Mouse (Mus musculus) liver, embryonic 14.5 days (tissue): ENCODE measurements around the gene Efcc1. TPM values are rescaled to one million over a fixed set of nuclear protein-coding genes. Genes with fewer than 3 reads are reported as not detected.

Source experiments
- ATAC-seq: fragments of 200-750 bp; cut with Nextera tagmentation; 2 replicates; pipeline ENCODE4 v1.8.0; 2017; ENCODE audit warnings: moderate number of reproducible peaks, mild to moderate bottlenecking, moderate library complexity; ENCODE audit not compliant: insufficient read depth
- DNase-seq, 3 experiments: peaks; one replicate each; pipeline ENCODE4 v3.0.0-alpha.2; 2012 to 2013; ENCODE audit warnings: low read depth in 3 of 3, low spot score in 3 of 3
- H3K27ac ChIP-seq: fragments of 300-500 bp; sonication (generic); 2 replicates; pipeline ENCODE4 v1.5.1; 2014; ENCODE audit warnings: moderate library complexity, mild to moderate bottlenecking, control low read depth, inconsistent platforms
- H3K27me3 ChIP-seq: fragments of 300-500 bp; sonication (generic); 2 replicates; pipeline ENCODE4 v1.6.1; 2014; ENCODE audit warnings: mild to moderate bottlenecking, low read length, moderate library complexity; ENCODE audit not compliant: control insufficient read depth, insufficient read depth
- H3K36me3 ChIP-seq: fragments of 300-500 bp; sonication (generic); replicated peaks from 2 replicates; pipeline ENCODE4 v1.6.1; 2014; ENCODE audit warnings: low read depth; ENCODE audit not compliant: control insufficient read depth, insufficient read depth
- H3K4me1 ChIP-seq, 2 experiments: fragments of 200-500 bp in 1 of 2; fragments of 300-500 bp in 1 of 2; sonication (generic) in 1 of 2; replicated peaks; 2 replicates each; pipeline ENCODE4 v1.6.1; 2012 to 2014; ENCODE audit warnings: antibody characterized with exemption in 1 of 2, inconsistent platforms in 1 of 2, low read length in 1 of 2; ENCODE audit not compliant: control insufficient read depth in 2 of 2, insufficient read depth in 2 of 2
- H3K4me2 ChIP-seq: fragments of 300-500 bp; sonication (generic); 2 replicates; pipeline ENCODE4 v1.6.1; 2014; ENCODE audit warnings: low read depth, mild to moderate bottlenecking, control low read depth, moderate library complexity
- H3K4me3 ChIP-seq, 2 experiments: fragments of 200-500 bp in 1 of 2; fragments of 300-500 bp in 1 of 2; sonication (generic) in 1 of 2; 2 replicates each; pipeline ENCODE4 v1.5.1; 2012 to 2014; ENCODE audit warnings: low read depth in 2 of 2, low read length in 2 of 2, mild to moderate bottlenecking in 2 of 2, control low read depth in 1 of 2, inconsistent platforms in 1 of 2, moderate library complexity in 1 of 2; ENCODE audit not compliant: insufficient read depth in 1 of 2
- H3K9ac ChIP-seq: fragments of 300-500 bp; sonication (generic); replicated peaks from 2 replicates; pipeline ENCODE4 v1.6.1; 2014; ENCODE audit warnings: mild to moderate bottlenecking, control low read depth, moderate library complexity
- H3K9me3 ChIP-seq: fragments of 300-500 bp; sonication (generic); 2 replicates; pipeline ENCODE4 v1.6.1; 2016; ENCODE audit warnings: low read length, mixed read lengths; ENCODE audit not compliant: control insufficient read depth
- CTCF ChIP-seq: IDR thresholded peaks from 2 replicates; pipeline ENCODE4 v1.5.1; 2016; ENCODE audit warnings: antibody characterized with exemption, low read depth, control low read depth
- EP300 ChIP-seq: IDR thresholded peaks from 2 replicates; pipeline ENCODE4 v1.6.1; 2016; ENCODE audit warnings: antibody characterized with exemption, low read depth
- WGBS: fragments of 180-500 bp; shearing (Covaris S2); extraction: QIAGEN DNeasy Blood & Tissue Kit; methylation state at CpG from one replicate; pipeline ENCODE4 v1.1.7; 2014; ENCODE audit not compliant: insufficient replicate concordance; 5-methylcytosine and 5-hydroxymethylcytosine counted together
- polyA plus RNA-seq, 2 experiments: library from polyadenylated mRNA; depleted of rRNA in 1 of 2; stranded (reverse) in 1 of 2; unstranded in 1 of 2; fragments of >200 nt; fragmentation: Nextera tagmentation in 1 of 2; extraction: Ambion mirVana in 1 of 2; gene quantifications; 2 replicates each; pipeline versions ENCODE4 v1.2.1 to v1.2.3; 2012 to 2014

Efcc1 gene
- polyA plus RNA-seq, 2 experiments, result 0.09 to 0.17 TPM

DNA sequence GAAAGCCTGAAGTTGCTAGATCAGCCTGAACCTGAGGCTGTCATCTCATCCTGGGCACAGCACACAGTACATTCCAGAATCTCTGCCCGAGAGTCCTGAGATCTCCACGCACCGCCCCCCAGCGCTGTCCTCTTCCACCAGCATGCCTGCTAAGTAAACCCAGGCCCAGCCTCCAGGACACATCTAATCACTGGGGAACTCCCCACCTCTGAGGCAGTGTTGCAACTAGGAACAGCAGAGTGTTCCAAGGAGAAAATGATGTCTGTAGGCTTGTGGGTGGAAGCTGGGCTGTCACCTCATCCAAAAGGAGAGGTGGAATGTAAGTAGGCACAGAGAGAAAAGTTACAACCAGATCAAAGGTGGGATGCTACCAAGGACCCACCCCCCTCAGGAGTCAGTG, 24.5 kb downstream of the Efcc1 start:
- TF ChIP-seq CTCF (no peak), EP300 (no peak)
- WGBS, result 81% methylated on average over 4 of the region's 4 CpGs
- Histone ChIP-seq H3K36me3 (no peaks in the 10 kb centered on the region), H3K4me1 (peaks cover 0 to 12% of the 10 kb centered on the region in 2 experiments; a peak in 2 of 4 replicates), H3K9ac (no peak overlapping the region), H3K9me3 (no peaks in the 10 kb centered on the region), H3K4me2 (no peak overlapping the region), H3K27ac (no peak overlapping the region), H3K4me3 (no peak overlapping the region), H3K27me3 (no peaks in the 10 kb centered on the region)
- DNase-seq, result no peak
- ATAC-seq, result no peak

DNA sequence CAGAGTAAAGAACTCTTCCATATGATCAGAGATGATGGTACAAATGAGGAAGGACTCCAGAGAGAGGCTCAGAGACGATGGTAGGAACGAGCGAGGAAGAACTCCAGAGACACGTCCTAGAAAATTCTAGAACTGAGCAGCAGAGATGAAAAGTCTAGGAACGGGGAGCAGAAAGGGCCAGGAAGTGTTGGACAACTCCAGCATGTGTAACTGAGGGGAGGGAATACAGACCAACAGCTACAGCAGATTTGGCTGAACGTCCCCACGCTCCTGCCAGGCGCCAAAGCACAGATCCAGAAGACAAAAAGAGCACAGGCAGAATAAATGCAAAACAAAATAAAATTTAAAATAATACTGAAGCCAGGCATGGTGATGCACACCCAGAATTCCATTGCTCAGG, 26.2 kb downstream of the Efcc1 start:
- Histone ChIP-seq H3K27ac (no peak overlapping the region), H3K4me1 (peaks cover 0 to 16% of the 10 kb centered on the region in 2 experiments; a peak in 2 of 4 replicates), H3K4me2 (no peak overlapping the region), H3K4me3 (no peak overlapping the region), H3K27me3 (no peaks in the 10 kb centered on the region), H3K9me3 (no peaks in the 10 kb centered on the region), H3K9ac (no peak overlapping the region), H3K36me3 (no peaks in the 10 kb centered on the region)
- no peak for DNase-seq
- no peak for ATAC-seq
- TF ChIP-seq EP300 (no peak), CTCF (no peak)
- WGBS, result 76% methylated on average over 8 of the region's 8 CpGs

DNA sequence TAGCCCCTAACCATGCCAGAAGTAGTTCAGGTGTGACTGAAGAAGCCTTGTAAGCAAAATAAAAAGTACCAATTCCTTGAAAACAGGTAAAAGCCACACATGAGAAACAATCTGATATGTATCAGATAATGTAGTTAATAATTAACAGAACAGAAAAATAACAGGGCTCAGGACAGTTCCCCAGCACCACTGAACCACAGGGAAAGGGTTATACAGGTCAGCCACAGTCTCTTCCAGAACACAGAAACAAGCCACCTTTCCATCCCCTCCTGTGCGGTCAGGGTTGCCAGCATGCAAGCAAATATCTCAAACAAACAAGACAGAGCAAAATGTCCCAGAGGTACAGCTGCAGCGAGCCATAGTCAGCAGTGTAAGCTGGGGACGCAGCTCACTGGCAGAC, 28.7 kb downstream of the Efcc1 start:
- ATAC-seq (no peak), DNase-seq (no peak)
- H3K27ac ChIP-seq, result no peak overlapping the region; the same call in 1 of the 2 replicates
- H3K9ac ChIP-seq, result no peak overlapping the region
- H3K4me1 ChIP-seq, result peaks cover 17 to 32% of the 10 kb centered on the region in 2 experiments
- peak overlapping the region; percentile 9; the same call in 1 of the 2 replicates for H3K4me2 ChIP-seq
- TF ChIP-seq CTCF, result no peak
- no peak for TF ChIP-seq EP300
- no peaks in the 10 kb centered on the region for H3K36me3 ChIP-seq
- no peaks in the 10 kb centered on the region for H3K27me3 ChIP-seq
- no peak overlapping the region for H3K4me3 ChIP-seq
- no peaks in the 10 kb centered on the region for H3K9me3 ChIP-seq
- WGBS, result 64% methylated on average over 3 of the region's 3 CpGs

DNA sequence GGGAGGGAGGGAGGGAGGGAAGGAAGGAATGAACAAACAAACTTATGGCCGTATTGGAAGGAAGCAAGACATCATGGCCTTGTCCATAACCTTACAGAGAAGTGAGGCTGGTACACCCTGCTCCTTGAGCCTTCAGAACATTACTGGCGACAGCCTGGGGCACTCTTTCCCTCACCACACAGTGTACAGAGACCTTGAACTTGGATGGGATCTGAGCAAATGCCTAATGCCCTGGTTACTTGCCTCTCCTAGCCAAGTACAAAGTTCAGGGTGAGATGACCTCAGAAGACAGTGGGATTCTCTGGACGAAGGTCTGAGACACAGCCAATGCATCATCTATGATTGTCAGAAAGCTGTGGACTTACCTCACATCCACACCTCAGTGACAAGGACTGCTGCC, 29.2 kb downstream of the Efcc1 start:
- Histone ChIP-seq H3K36me3 (no peaks in the 10 kb centered on the region), H3K4me2 (no peak overlapping the region), H3K4me1 (peaks cover 17 to 30% of the 10 kb centered on the region in 2 experiments), H3K9ac (no peak overlapping the region), H3K27me3 (no peaks in the 10 kb centered on the region), H3K9me3 (no peaks in the 10 kb centered on the region), H3K4me3 (no peak overlapping the region), H3K27ac (no peak overlapping the region)
- 60% methylated on average over 3 of the region's 3 CpGs for WGBS
- TF ChIP-seq CTCF (no peak), EP300 (no peak)
- DNase-seq (no peak), ATAC-seq (no peak)

DNA sequence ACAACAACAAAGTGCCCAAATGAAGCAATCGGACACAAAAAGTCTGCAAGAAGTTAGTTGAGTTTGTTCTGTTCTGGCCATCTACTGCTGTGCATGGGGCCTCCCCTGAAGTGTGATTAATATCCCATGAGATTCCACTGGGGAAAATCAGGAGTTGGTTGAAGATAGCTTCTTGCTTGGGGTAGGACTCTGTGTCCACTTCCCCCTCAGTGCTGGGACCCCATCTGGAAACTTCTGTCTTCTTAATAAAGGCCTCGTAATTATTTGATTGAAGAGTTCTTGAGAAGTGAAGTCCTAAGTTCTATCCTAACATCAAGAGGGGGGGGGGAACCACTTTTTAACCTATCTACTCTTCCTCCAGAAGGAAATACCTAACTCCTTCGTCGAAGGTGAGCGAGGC, 31.5 kb downstream of the Efcc1 start:
- Histone ChIP-seq H3K27ac (peak overlapping the region; percentile 78), H3K4me2 (no peak overlapping the region), H3K36me3 (no peaks in the 10 kb centered on the region), H3K9me3 (no peaks in the 10 kb centered on the region), H3K4me3 (no peak overlapping the region), H3K4me1 (peaks cover 17 to 29% of the 10 kb centered on the region in 2 experiments), H3K27me3 (no peaks in the 10 kb centered on the region), H3K9ac (no peak overlapping the region)
- ATAC-seq, result no peak
- no peak for TF ChIP-seq CTCF
- WGBS, result 77% methylated on average over 5 of the region's 5 CpGs
- DNase-seq, result no peak
